Mouse (Mus musculus): Measurements from ENCODE around the gene Rev1.
"Not testable (repeated sequence)": the region's sequence is repeated elsewhere in the genome, so short reads cannot be mapped to it uniquely, and the experiment has no call there.

Gene Rev1

GRCm38 (mm10) chr1:38067276-38067675, 62.3 kb downstream of the Rev1 start:
- DNase-seq (ENCODE audit: low spot score), result no peak

- not testable (repeated sequence) for DNase-seq (ENCODE audit: low spot score)
Observed at GRCm38 (mm10) chr1:38062156-38062555, 67.4 kb downstream of the Rev1 start.

GRCm38 (mm10) chr1:38058417-38058816, 71.2 kb downstream of the Rev1 start:
- no peak for DNase-seq (ENCODE audit: low spot score)

- no peak for DNase-seq (ENCODE audit: low spot score)
Observed at GRCm38 (mm10) chr1:38055176-38055575, 74.4 kb downstream of the Rev1 start.

- no peak for DNase-seq (ENCODE audit: low spot score)
Observed at GRCm38 (mm10) chr1:38049562-38049961, 80.0 kb downstream of the Rev1 start.

- DNase-seq (ENCODE audit: low spot score), result no peak
Observed at GRCm38 (mm10) chr1:38048121-38048520, 81.5 kb downstream of the Rev1 start.

- no peak for DNase-seq (ENCODE audit: low spot score)
Observed at GRCm38 (mm10) chr1:38038898-38039297, 90.7 kb downstream of the Rev1 start.

- no peak for DNase-seq (ENCODE audit: low spot score)
Observed at GRCm38 (mm10) chr1:38037375-38037774, 92.2 kb downstream of the Rev1 start.

GRCm38 (mm10) chr1:38035521-38035920, 94.1 kb downstream of the Rev1 start:
- no peak for DNase-seq (ENCODE audit: low spot score)

GRCm38 (mm10) chr1:38031391-38031790, 98.2 kb downstream of the Rev1 start:
- DNase-seq (ENCODE audit: low spot score), result no peak

- no peak for DNase-seq (ENCODE audit: low spot score)
Observed at GRCm38 (mm10) chr1:38027301-38027700, 102.3 kb downstream of the Rev1 start.

GRCm38 (mm10) chr1:38014551-38015203, 114.9 kb downstream of the Rev1 start:
- no peak for DNase-seq (ENCODE audit: low spot score)

- no peak for DNase-seq (ENCODE audit: low spot score)
Observed at GRCm38 (mm10) chr1:38012509-38012908, 117.1 kb downstream of the Rev1 start.

- no peak for DNase-seq (ENCODE audit: low spot score)
Observed at GRCm38 (mm10) chr1:38012104-38012503, 117.5 kb downstream of the Rev1 start.

GRCm38 (mm10) chr1:38011647-38012046, 118.0 kb downstream of the Rev1 start:
- DNase-seq (ENCODE audit: low spot score), result no peak

GRCm38 (mm10) chr1:38006741-38007140, 122.9 kb downstream of the Rev1 start:
- no peak for DNase-seq (ENCODE audit: low spot score)

GRCm38 (mm10) chr1:38003046-38003445, 126.6 kb downstream of the Rev1 start:
- DNase-seq (ENCODE audit: low spot score), result no peak

All from ovary, postnatal 36 days (tissue).